Mouse (Mus musculus): ENCODE results near the gene Sik1. TPM values are rescaled to one million over a fixed set of nuclear protein-coding genes. Genes with fewer than 3 reads are reported as not detected.
A peak's percentile ranks its signal among the peaks of the same experiment; 100 is the strongest.

Gene Sik1
- total RNA-seq, 2 experiments from 2014 or later, result 16.9 to 18.0 TPM

DNA sequence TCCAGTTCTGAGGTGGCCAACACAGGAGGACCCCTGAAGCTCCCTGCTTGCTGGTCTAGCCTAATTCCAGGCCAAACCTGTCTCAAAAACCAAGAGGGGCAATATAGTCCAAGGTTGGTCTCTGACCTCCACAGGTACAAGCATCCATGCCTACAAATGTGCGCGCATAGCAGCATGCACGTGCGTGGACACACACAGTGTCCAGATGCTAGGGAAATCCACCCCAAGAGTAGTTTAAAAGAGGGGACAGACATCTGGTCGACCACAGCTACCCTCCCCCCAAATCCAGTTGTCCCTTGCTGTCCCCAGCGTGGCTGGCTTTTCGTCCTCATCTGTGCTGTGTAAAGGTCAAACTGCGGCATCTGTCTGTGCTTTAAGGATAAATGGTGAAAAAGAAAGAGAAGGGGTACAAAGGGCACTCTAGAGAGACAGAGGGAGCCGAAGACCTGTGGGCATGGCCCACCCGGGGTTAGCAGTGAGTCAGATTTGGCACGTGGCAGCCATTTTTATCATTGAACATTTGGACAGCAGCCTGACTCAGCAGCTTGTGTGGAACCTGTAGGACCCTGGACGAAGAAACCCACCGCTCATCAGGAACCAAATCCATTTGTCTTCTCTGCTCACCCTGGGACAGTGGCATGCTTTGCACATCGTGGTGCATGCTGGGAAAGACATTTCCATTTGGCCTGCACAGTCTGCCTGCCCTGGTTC is 23.6 kb downstream of the Sik1 start:
- no peak for DNase-seq

DNA sequence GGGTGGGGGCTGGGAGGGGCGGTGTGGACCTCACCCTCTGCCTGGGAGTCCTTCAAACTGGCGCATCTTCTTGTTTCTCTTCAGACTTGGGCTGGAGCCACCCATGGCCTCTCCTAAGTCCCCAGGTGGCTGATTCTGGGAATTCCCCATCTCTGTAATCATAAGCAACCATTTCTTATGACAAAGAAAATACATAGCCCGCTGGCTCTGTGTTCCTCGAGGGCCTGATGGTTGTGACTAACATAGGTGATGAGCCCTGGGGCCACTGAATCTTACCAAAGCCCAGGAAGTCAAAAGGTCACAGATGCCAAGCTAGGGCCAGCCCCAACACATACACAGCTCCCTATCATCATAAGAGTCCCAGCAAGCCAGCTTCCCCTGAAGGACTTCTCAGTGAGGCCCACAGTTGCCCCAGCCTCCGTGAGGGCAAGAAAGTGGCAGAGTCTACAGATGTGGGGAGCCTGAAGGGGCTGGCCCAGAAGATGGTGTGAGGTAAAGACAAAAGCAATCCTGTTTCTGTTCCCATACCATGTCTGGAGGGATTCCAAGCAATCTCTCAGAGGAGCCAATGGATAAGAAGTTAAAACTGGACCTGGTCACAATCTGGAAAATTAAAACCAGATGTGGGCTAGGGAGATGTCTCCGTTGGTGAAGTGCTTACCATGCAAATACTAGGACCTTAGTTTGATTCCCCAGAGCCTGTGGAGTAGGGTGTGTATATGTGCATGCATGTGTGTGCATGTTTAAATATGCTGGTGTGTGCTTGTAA is 24.3 kb downstream of the Sik1 start:
- DNase-seq, result no peak

DNA sequence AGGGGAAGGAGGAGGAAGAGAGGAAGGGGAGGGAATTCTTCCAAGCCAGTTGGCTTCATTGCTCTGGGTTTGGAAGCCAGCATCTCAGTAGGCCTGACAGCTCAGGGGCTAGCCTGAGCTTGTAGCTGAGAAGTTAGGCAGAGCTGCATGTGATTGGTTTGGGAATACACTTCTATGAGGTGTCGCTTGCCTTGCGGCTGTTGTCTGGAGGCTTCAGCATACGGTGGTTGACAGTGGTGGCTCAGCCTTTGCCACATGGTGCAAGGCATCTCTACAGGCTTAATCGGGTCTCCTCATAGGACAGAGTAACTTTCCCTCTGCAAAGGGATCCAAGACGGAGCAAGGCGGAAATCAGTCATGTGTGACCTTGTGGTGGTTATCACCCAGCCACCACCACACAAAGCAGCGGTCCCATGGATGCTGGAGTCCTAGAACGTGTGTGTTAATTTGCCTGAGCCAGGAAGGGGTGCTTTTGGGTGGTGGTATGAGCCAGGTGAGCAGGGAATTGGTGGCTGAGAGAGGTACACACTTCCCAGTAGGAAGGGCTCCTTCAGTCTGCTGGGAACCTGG is 25.0 kb downstream of the Sik1 start:
- no peak for DNase-seq

DNA sequence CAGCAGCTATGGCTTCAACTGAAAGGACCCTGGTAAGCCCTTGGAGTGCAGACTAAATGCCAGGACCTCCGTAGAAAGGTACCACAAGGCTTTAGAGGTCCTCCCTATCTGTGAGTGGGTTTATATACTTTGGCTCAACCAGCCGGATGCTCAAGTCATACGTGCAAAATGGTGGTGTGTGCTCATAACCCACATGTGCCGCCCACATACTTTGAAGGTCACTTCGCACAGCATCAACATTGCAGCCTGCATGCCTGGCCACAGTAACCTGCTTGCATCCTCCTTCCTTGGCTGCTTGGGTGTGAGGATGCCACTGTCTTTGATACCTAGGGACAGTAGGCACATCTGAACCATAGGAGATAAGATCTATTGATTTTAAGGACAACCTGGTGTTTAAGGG is 26.7 kb downstream of the Sik1 start:
- DNase-seq, result no peak

DNA sequence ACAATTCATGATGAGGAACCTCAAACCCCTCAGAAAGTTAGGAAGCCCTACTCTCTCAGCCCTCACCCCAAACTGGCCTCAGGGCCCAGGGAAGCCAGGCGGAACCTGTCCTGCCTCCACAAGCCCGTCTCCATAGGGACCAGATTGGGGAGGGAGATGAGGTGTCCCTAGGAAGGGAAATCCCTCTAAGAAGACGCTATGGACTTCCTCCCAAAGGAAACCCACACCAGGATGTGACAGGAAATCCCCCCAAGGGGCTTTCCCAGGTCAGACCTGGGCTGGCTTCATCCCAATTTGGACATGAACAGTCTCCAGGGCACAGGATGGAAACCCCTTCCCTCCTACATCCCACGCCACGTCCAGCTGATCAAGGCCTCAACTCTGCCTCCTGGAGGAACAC is 27.5 kb downstream of the Sik1 start:
- DNase-seq, result no peak

DNA sequence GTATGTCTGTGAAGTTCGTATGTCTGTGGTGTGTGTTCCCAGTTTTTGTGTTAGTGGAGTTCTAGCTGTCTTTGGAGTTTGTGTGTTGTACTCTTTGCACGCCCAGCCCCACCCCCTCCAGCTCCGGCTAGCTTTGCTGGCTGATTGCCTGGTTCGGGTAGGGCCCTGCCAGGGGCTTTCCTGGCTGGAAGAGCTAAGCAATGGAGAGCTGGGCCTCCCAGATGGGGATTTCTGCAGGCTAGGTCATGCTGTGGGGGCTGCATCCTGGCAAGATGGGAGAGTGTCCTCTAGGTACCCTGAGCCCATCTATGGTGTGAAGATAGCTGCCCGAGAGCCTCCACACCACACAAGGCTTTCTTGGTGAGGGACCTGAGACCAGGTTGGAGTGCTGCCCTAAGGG is 28.4 kb downstream of the Sik1 start:
- DNase-seq, result peak; percentile 24 to 29

DNA sequence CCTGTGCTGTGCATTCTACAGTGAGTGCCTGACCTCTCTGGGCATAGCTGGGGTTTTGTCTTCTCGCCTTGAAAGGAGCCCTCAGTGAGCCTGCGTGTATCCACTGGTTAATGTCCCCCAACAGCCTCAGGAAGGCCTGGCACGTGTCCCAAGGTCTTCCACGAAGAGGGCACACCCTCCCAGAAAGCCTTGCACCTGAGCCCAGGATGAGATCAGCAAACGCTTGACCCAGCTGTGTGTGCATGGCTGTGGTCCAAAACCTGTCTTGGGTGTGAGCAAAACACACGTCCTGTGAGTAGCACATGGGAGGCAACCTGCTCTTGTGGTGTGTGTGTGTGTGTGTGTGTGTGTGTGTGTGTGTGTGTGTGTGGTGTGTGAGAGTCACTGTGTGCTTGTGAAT is 28.9 kb downstream of the Sik1 start:
- DNase-seq, result no peak

DNA sequence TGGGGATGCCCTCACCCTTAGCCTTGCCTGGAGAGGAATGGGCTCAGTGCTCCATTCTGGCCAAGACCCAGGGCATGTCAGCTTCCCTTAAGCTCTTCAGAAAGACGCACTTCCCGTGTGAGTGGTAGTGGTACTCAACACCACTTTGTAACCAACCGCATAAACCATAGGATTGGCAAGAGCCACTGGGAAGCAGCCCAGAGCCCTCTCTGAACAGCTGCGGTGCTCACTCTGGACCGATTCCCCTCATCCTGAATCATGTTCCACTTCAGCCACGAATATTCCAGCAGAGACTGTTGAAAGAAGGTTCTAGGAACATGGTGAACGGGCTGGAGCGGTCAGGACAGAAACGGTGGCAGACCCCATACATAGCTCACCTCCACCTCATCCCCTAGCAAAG is 29.9 kb downstream of the Sik1 start:
- DNase-seq, result no peak

DNA sequence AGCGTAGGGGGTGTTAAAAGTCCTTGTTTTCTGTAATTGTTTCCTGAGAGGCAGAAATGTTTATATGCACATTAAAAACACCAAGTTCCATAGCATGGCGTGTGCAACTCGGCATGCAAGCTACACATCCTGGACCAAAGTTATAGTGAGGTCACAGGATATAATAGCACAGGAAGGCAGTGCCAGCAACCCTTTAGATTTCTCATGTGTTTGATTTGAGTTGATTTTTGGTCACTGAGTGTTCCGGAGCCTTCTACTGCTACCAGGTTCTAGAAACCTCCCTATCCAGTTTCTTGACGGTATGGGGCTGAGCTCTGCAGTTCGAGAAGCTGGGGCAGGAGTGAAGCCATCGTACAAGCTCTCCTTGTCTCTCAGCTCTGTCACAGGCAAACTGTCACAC is 30.8 kb downstream of the Sik1 start:
- no peak for DNase-seq

DNA sequence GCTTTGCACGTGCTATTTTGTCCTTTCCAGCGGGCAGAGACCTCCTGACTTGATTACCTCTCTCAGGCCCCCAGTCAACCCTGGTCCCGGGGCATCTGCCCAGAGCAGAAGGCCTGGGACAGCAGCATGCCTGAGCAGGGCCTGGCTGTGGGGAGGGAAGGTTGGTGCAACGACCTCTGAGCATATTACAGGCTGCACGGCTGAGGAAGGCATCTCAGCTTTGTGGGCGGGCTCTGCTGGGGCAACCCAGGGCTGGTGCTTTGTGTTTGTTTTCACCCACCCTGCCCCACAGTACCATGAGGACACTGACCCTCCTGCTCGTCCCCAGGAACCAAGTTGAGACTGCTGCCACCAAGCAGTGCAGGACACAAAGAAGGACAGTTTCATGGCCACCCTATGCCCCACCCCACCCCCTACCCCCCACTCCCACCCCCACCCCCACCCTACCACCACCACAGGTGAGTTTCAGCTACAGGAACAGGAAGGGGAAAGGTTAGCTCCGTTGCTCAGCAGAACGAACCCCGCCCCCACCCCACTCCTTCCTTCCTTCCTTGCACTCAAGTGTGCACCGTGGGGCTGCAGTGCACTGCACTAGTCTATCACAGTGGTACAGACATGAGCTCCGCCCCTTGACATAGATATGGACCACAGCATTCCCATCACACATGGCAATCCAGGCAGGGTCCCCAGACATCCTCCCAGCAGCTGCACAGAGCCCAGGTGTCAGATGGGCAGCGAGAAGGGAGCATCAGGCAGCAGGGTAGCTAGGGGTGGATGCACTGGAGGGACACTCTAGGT is 34.3 kb downstream of the Sik1 start:
- no peak for DNase-seq

DNA sequence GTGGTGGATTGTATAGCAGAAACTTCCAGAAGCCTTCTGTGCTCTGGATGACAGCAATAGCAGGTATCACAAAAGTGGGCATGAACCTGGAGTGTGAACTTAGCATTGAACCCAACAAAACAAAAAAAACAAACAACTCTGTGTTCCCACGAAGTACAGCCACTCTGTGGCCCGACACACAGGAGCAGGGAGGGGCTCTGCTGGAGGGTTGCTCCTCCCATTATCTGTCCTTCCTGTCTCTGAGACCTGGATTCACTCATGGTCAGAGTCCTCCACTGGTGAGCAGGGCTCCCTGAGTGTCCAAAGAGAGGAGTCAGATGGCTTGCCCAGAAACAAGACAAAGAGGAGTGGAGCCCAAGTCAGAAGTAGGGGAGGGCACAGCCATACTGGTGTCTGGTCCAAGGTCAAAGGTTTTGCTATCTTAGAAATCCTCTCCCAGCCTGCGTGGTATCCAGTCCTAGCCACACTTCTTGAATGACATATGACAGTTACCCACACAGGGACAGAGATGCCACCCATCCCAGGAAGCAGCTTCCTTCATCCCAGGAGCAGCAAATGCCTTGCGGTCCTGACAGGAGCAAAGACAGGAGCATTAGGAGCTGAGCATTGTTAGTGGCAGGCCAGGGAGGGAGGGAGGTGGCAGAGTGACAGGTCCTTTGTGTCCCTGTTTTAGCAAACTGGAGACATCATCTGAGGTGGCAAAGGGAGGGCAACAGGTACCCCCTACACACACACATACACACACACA is 35.3 kb downstream of the Sik1 start:
- no peak for DNase-seq

DNA sequence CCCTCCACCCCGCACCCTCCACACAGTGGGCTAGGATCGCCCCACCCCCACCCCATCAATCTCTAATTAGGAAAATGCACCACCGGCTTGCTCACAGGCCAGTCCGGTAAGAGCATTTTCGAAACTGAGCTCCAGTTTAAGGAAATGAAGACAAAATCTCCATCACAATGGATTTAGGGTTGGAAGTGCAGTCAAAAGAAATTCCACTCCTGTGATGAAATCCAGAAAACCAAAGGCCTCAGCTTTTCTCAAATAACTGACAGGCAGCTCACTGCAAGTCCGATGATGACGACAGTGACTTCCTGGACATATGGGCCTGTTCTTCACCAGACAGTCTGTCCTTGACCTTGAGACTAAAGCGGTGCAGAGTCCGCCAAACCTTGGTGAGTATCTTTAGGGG is 36.2 kb downstream of the Sik1 start:
- no peak for DNase-seq

DNA sequence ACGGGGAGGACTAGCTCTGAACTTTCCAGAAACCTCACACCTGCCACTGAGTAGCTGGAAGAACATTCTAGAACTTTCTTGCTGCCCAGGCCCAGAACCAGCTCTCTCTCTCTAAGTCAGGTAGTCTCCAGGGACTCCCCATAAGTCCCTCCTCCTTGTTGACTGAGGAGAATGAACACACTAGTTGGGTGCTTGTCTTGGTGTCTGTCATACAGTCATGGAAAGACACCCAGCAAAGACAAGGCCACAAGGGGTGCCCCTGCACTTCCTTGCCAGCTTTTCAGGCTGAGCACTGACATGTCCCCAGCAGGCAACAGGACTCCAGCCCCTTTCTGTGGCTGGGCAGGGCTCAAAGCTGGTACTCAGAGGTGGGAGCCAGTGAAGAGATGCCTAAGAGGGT is 37.8 kb downstream of the Sik1 start:
- no peak for DNase-seq

DNA sequence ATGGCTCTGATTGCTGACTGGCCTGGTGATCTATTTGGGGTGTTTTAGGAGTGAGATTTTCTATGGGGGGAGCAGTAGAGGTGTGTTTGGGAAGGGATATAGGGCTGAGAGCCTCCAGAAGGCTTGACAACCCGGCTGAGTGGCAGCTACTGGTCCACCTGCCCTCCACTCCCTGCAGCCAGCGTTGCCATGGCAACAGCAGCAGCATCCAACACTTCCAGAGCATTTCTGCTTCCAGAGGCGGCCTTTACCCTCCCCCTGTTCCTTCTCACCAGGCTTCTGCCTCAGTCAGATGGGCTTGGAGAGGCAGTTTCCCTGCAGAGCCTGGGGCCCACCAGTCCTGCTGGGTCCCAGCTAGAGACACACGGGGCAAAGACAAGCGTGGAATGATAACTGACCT is 38.4 kb downstream of the Sik1 start:
- DNase-seq, result peak in 1 of 2 experiments; percentile 29

DNA sequence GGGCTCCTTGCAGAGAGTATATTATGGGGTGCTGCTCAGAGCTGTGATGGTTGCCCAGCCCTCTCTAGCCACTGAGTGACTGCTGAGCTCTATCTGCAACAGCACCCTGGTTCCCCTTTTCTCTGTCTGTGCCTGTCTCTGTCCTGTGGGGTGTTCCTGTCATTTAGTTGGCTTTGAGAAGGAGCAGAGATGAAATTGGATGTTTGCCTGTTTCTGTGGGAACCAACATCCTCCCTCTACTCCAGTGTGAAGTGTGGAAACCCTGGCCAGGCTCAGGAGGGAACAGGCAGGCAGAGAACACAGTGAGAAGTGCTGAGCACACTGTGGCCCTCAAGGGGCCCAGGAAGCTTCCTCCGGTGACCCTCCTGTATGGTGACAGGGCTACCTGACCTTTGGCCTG is 40.8 kb downstream of the Sik1 start:
- peak; percentile 40 for DNase-seq

DNA sequence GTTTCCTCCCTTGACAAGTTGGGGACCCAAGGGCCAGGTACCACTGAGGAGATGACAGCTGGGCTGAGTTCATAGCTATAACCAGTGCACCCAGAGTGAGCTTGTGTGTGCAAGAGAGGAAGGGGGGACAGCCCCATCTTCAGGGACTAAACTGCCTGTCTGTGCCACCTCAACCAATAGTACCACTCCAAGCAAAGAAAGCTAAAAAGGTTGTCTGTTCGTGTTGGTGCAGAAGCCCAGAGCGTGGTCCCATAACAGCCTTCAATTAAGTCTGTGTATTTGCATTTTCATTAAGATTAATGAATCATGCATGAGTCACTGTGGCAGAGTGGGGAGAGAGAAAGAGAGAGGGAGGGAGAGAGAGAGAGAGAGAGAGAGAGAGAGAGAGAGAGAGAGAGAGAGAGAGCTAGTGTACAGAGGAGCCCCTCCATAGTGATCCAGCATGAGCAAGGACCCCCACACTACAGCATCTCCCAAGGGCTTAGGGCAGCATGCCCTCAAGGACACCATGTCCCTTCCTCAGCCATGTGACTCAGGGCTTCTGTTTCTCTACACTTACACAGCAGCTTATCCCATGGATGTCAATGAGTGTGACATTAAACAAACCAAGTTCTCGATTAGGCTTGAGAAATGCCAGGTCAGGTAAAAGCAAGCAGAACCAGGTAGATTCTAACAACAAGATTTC is 41.5 kb downstream of the Sik1 start:
- no peak for DNase-seq

DNA sequence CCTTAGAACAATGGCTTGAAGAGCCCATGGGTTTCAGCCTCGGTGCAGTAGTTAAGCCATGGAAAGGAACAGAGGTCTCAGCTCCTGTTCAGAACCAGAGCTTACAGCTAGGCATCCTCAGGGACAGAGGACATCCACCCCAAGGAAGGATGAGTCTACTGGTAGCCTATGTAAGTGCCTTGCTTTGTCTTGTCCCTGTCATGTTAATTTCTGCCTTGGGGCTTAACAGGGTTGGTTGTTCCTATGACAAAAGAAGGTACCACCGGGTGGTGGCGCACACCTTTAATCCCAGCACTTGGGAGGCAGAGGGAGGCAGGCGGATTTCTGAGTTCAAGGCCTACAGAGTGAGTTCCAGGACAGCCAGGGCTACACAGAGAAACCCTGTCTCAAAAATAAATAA is 44.3 kb downstream of the Sik1 start:
- no peak for DNase-seq

DNA sequence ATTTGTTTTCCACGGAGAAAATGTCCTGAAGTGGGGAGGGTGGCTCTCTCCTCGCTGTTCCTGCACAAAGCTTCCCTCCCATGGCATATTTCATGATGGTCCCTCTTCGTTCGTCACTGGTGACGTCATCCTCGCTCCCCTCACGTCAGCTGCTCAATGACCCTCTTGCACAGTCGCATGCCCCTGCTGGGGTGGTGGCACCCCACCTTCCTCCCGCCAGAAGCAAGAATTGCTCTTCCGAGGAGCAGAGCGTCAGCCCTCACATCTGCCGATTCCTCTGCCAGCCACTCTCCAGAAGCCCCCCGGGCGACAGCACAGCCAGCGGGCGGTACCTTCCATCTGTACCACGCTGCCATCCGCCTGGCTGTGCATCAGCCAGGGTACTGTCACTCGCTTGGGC is 45.7 kb downstream of the Sik1 start:
- DNase-seq, result no peak

DNA sequence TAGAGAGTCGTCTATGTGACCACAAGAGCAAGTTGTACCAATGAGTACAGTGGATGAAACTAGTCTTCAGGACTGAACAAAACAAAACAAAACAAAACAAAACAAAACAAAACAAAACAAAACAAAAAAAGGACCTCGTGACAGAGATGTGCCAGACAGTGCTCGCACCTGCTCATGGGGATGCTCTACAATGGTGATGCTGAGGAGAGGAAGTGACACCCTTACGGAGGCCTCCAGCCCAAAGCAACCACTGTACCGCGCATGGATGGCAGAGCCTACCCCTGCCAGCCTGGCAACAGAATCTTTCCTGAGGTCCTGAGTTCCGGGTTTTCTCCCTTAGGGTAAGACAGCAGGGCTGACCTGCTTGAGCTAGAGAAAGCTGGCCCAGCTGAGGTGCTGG is 46.5 kb downstream of the Sik1 start:
- no peak for DNase-seq

DNA sequence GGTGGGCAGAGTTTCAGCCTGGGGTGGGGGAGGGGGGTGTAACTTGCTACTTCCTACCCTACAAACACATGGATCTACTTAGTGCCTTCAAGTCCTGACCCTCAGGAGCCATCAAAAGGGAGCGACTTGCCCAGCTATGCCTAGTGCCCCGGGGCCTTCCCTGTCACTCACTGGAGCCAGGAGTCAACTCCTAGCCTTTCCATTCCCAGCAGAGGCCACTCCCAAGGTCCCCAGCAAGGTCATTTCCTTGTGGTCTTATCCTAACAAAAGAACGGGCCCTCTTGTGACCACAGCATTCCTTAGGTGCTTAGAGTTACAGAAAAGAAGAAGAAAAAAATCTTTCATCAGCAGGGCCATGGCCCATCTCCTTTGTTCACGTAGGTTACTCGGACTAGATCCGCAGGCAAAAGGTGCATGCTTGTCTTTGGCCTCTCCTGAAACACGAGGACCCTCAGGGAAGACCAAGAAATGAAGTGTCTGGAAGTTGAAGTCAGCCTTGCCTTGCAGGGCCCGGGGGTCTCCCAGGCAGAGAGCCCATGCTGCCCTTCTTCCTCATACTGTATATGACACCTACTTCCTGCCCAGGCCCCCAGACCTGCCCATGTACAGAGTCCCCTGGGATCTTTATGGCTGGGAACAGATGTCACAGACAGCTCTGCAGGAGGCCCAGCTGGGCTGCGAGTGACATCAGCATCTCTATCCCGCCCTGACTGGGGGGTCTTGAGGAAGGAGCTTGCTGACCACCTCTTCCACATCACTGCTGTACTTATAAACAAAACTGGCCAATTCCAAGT is 47.3 kb downstream of the Sik1 start:
- DNase-seq, result no peak

DNA sequence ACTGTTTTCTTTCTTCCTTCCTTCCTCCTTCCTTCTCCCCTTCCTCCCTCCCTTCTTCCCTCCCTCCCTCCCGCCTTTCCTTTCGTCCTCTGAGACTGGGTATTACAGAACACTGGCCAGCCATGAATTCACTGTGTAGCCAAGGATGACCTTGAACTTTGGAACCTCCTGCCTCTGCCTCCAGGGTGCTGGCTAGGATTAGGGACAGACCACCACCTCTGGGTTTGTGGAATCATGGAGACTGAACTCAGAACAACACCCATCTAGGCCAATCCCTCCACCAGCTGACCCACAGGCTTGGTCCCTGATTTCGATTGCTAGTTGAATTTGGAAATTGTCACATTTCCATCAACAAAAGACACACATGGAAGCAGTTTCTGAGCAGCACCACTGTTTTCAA is 49.1 kb downstream of the Sik1 start:
- no peak for DNase-seq
